Mouse (Mus musculus): Measurements from ENCODE around the gene Tmem45a2.
"Not testable (repeated sequence)": the region's sequence is repeated elsewhere in the genome, so short reads cannot be mapped to it uniquely, and the experiment has no call there.

Gene Tmem45a2

GRCm38 (mm10) chr16:57071132-57071639, at the start of gene Tmem45a2:
Gene Tmem45a2 (minus strand): TSS chr16:57071372.
- no peak for DNase-seq (ENCODE audit: low spot score in 2 of 2)

- DNase-seq (ENCODE audit: low spot score in 2 of 2): no peak
Measured at GRCm38 (mm10) chr16:57117562-57117961, 46.4 kb upstream of the Tmem45a2 start.

- DNase-seq (ENCODE audit: low spot score in 2 of 2): no peak
Measured at GRCm38 (mm10) chr16:57116066-57116465, 44.9 kb upstream of the Tmem45a2 start.

- DNase-seq (ENCODE audit: low spot score in 2 of 2): no peak
Measured at GRCm38 (mm10) chr16:57106185-57106960, 35.2 kb upstream of the Tmem45a2 start.

GRCm38 (mm10) chr16:57101174-57101573, 30.0 kb upstream of the Tmem45a2 start:
- no peak for DNase-seq (ENCODE audit: low spot score in 2 of 2)

- DNase-seq (ENCODE audit: low spot score in 2 of 2): no peak
Measured at GRCm38 (mm10) chr16:57099572-57100237, 28.5 kb upstream of the Tmem45a2 start.

GRCm38 (mm10) chr16:57098468-57099144, 27.4 kb upstream of the Tmem45a2 start:
- DNase-seq (ENCODE audit: low spot score in 2 of 2): no peak

- DNase-seq (ENCODE audit: low spot score in 2 of 2): no peak
Measured at GRCm38 (mm10) chr16:57092911-57093605, 21.9 kb upstream of the Tmem45a2 start.

GRCm38 (mm10) chr16:57092460-57092859, 21.3 kb upstream of the Tmem45a2 start:
- peak in 1 of 2 experiments; percentile 7 for DNase-seq (ENCODE audit: low spot score in 2 of 2)

GRCm38 (mm10) chr16:57079577-57079976, 8.4 kb upstream of the Tmem45a2 start:
- DNase-seq (ENCODE audit: low spot score in 2 of 2): no peak

GRCm38 (mm10) chr16:57075986-57076385, 4.8 kb upstream of the Tmem45a2 start:
- no peak for DNase-seq (ENCODE audit: low spot score in 2 of 2)

GRCm38 (mm10) chr16:57062045-57062444, 9.1 kb downstream of the Tmem45a2 start:
- no peak for DNase-seq (ENCODE audit: low spot score in 2 of 2)

- DNase-seq (ENCODE audit: low spot score in 2 of 2): no peak
Measured at GRCm38 (mm10) chr16:57056995-57057394, 14.2 kb downstream of the Tmem45a2 start.

- no peak for DNase-seq (ENCODE audit: low spot score in 2 of 2)
Measured at GRCm38 (mm10) chr16:57049974-57050373, 21.2 kb downstream of the Tmem45a2 start.

- no peak for DNase-seq (ENCODE audit: low spot score in 2 of 2)
Measured at GRCm38 (mm10) chr16:57038600-57038999, 32.6 kb downstream of the Tmem45a2 start.

GRCm38 (mm10) chr16:57030150-57030885, 40.9 kb downstream of the Tmem45a2 start:
- no peak for DNase-seq (ENCODE audit: low spot score in 2 of 2)

GRCm38 (mm10) chr16:56998283-56998682, 72.9 kb downstream of the Tmem45a2 start:
- DNase-seq (ENCODE audit: low spot score in 2 of 2): not testable (repeated sequence)
